Mouse (Mus musculus): ENCODE data around the gene Scn4b. TPM values are rescaled to one million over a fixed set of nuclear protein-coding genes. Genes with fewer than 3 reads are reported as not detected.

Gene Scn4b
- polyA plus RNA-seq, 1 experiment from 2014 or later = 0.05 TPM

DNA sequence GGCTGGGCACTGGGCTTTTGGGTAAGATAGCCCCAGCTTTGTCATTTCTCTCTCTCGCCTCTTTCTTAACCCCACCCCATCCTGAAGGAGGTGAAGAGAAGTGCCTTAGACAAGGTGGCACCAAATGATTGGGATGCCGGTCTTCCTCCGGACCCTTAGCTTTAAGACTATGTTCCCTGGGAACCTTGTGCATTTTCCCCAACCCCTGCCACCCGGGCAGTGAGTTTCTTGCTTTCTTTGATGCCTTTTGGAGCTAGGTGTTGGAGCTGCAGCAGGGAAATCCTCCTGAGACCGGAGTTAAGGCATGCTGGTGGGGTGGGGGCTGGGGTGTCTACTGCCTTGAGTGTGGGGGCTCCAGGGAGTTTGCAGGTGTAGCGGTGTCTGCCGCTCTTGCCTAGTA is 887 bp downstream of the Scn4b start:
- no peaks in the 10 kb centered on the region for H3K36me3 ChIP-seq (ENCODE audit: control insufficient read depth, insufficient read depth, low read length)
- H3K4me1 ChIP-seq (ENCODE audit: control insufficient read depth, insufficient read depth, low read length) = peaks cover 7% of the 10 kb centered on the region; the same call in 1 of the 2 replicates
- peak overlapping the region; percentile 43; the same call in 1 of the 2 replicates for H3K9ac ChIP-seq (replicated peaks; ENCODE audit: low read length)
- ATAC-seq (ENCODE audit: low FRiP score, low TSS enrichment) = no peak
- no peak for DNase-seq
- H3K4me3 ChIP-seq (replicated peaks; ENCODE audit: low read depth, low read length) = peak overlapping the region; percentile 39
- WGBS = 3% methylated on average over 7 of the region's 7 CpGs
- peak overlapping the region; percentile 88 for H3K4me2 ChIP-seq (ENCODE audit: low read length)
- no peak overlapping the region for H3K27ac ChIP-seq (replicated peaks; ENCODE audit: low read depth, low read length)
- no peaks in the 10 kb centered on the region for H3K9me3 ChIP-seq (ENCODE audit: control insufficient read depth, low read length)
- peaks cover 82% of the 10 kb centered on the region for H3K27me3 ChIP-seq (ENCODE audit: control insufficient read depth, insufficient read depth, low read length)

DNA sequence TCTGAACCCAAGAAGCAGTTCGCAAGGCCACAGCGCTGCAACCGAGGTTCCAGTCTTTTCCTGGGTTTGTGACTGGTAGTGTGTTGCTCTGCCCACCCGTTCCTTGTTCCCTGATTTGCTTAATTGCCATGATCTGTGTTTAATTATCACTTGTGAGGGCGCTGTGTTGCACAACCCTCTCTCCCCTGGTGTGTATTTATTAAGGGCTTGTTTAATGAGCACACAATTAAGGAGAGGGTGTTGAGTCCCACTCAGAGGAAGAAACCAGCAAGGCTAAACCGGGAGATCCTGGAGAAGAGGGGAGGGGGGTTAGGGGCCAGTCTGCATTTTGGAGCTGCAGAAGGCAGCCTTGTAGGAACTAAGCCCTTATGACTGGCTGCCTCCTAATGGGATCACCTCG is 2.8 kb downstream of the Scn4b start:
- ATAC-seq (ENCODE audit: low FRiP score, low TSS enrichment) (no peak), DNase-seq (no peak)
- H3K27ac ChIP-seq (replicated peaks; ENCODE audit: low read depth, low read length) = no peak overlapping the region
- H3K9me3 ChIP-seq (ENCODE audit: control insufficient read depth, low read length) = no peaks in the 10 kb centered on the region
- no peaks in the 10 kb centered on the region for H3K36me3 ChIP-seq (ENCODE audit: control insufficient read depth, insufficient read depth, low read length)
- H3K9ac ChIP-seq (replicated peaks; ENCODE audit: low read length) = no peak overlapping the region
- H3K4me3 ChIP-seq (replicated peaks; ENCODE audit: low read depth, low read length) = no peak overlapping the region
- H3K4me1 ChIP-seq (ENCODE audit: control insufficient read depth, insufficient read depth, low read length) = peaks cover 12% of the 10 kb centered on the region
- H3K4me2 ChIP-seq (ENCODE audit: low read length) = no peak overlapping the region
- WGBS = 56% methylated on average over 7 of the region's 7 CpGs
- H3K27me3 ChIP-seq (ENCODE audit: control insufficient read depth, insufficient read depth, low read length) = peaks cover 80% of the 10 kb centered on the region

DNA sequence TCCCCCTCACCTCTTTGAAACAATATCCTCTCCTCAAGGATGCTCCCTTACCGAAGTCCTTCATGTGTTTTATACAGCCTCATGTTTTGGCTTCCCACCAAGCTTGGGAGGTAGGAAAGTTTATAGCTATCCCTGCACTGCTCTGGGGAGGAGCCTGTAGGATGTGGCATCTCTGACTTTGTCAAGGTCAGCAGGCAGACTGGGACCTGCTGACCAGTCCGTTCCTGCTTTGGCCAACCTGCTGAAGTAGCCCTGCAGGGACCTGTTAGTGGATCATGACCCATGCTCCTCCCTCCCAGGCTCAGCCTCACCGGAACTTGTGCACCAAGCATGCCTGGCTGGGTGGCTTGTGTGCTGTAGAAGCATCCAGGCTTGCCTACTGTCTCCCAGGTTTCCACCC is 4.5 kb downstream of the Scn4b start:
- Histone ChIP-seq H3K27ac (replicated peaks; ENCODE audit: low read depth, low read length) (no peak overlapping the region), H3K9me3 (ENCODE audit: control insufficient read depth, low read length) (no peaks in the 10 kb centered on the region), H3K27me3 (ENCODE audit: control insufficient read depth, insufficient read depth, low read length) (peaks cover 74% of the 10 kb centered on the region), H3K9ac (replicated peaks; ENCODE audit: low read length) (no peak overlapping the region), H3K4me2 (ENCODE audit: low read length) (no peak overlapping the region), H3K36me3 (ENCODE audit: control insufficient read depth, insufficient read depth, low read length) (no peaks in the 10 kb centered on the region), H3K4me1 (ENCODE audit: control insufficient read depth, insufficient read depth, low read length) (peaks cover 14% of the 10 kb centered on the region), H3K4me3 (replicated peaks; ENCODE audit: low read depth, low read length) (no peak overlapping the region)
- WGBS = 64% methylated on average over 3 of the region's 3 CpGs
- no peak for ATAC-seq (ENCODE audit: low FRiP score, low TSS enrichment)
- DNase-seq = no peak

DNA sequence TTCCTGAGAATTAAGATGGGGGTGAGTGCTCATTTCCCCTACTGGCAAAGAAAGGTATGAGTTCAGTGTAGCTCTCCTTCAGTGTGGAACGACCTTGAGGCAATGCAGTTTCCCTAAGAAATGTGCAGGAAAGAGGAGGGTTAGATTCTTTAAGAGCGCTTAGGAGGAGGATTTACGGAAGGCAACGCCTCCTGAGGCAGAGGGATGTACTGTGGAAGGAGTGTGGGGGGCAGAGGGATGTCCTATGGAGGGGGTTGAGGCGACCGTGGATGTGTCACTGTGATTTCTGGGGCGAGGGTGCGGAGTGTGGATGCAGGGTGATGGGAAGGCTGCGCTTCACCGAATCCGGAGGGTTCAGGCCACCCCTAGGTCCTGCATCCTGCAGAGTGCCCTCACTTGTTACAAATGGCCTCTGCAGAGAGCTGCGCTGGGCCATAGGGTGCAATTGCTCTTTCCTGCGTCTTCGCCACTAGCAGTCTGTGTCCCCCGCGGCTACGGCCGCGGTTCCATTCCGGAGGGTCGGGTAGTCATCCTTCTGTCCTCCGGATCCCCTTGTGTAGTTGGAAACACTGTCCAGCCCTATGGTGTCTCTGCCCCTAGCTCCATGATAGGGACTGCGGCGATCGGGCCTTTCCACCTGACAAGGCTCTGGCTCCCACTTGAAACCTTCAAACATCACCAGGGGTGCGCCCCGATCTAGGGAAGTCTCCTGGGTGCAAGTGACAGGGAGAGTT is 7.5 kb downstream of the Scn4b start:
- ATAC-seq (ENCODE audit: low FRiP score, low TSS enrichment) (no peak), DNase-seq (peak; percentile 27)
- Histone ChIP-seq H3K27ac (replicated peaks; ENCODE audit: low read depth, low read length) (no peak overlapping the region), H3K4me1 (ENCODE audit: control insufficient read depth, insufficient read depth, low read length) (peaks cover 7% of the 10 kb centered on the region; the same call in 1 of the 2 replicates), H3K9me3 (ENCODE audit: control insufficient read depth, low read length) (no peaks in the 10 kb centered on the region), H3K9ac (replicated peaks; ENCODE audit: low read length) (no peak overlapping the region; the same call in 1 of the 2 replicates), H3K4me3 (replicated peaks; ENCODE audit: low read depth, low read length) (peak overlapping the region; percentile 31), H3K36me3 (ENCODE audit: control insufficient read depth, insufficient read depth, low read length) (no peaks in the 10 kb centered on the region), H3K27me3 (ENCODE audit: control insufficient read depth, insufficient read depth, low read length) (peaks cover 44% of the 10 kb centered on the region), H3K4me2 (ENCODE audit: low read length) (peak overlapping the region; percentile 56)
- 2% methylated on average over 27 of the region's 27 CpGs for WGBS

DNA sequence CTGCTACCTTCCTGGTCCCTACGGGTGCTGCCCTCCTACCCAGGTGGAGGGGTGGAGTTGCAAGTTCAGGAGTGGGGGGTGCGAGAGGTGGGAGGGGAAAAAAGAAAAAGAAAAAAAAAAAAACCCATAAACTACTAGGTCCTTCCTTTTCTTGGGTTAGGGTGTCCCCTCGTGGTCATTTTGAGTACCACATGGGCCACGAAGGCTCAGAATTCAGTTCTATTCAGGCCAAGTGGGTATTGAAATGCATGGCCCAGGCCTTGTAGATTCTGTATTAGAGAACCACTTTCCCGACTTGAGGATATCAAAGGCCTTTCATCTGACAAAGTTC is 8.0 kb downstream of the Scn4b start:
- H3K4me2 ChIP-seq (ENCODE audit: low read length) = peak overlapping the region; percentile 56
- H3K4me1 ChIP-seq (ENCODE audit: control insufficient read depth, insufficient read depth, low read length) = peaks cover 7% of the 10 kb centered on the region; the same call in 1 of the 2 replicates
- ATAC-seq (ENCODE audit: low FRiP score, low TSS enrichment) = no peak
- H3K27me3 ChIP-seq (ENCODE audit: control insufficient read depth, insufficient read depth, low read length) = peaks cover 40% of the 10 kb centered on the region
- H3K4me3 ChIP-seq (replicated peaks; ENCODE audit: low read depth, low read length) = peak overlapping the region; percentile 31
- H3K36me3 ChIP-seq (ENCODE audit: control insufficient read depth, insufficient read depth, low read length) = no peaks in the 10 kb centered on the region
- no peak overlapping the region for H3K27ac ChIP-seq (replicated peaks; ENCODE audit: low read depth, low read length)
- H3K9ac ChIP-seq (replicated peaks; ENCODE audit: low read length) = no peak overlapping the region; the same call in 1 of the 2 replicates
- H3K9me3 ChIP-seq (ENCODE audit: control insufficient read depth, low read length) = no peaks in the 10 kb centered on the region
- DNase-seq = peak; percentile 86
- WGBS = under 1% methylated on average over 5 of the region's 5 CpGs

DNA sequence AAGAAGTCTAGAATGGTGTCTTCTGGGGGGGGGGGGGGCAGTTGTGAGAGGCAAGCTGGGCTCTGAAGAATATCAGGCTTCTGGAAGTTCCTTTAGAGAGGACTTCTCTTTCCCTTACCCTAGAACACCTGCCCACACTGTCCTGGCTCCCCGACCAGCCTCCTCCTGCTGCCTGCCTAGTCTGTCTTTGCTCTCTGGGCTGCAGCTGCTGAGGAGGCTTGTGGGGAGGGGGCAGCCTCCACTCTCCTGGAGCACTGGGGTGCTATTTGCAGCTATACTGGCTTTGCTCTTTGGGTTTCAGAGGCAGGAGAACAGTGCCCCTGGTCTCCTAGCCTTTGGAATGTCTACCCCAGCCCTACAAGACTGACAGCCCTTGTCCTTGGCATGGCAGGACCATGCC is 12.7 kb downstream of the Scn4b start:
- H3K9me3 ChIP-seq (ENCODE audit: control insufficient read depth, low read length) = no peaks in the 10 kb centered on the region
- DNase-seq = no peak
- 54% methylated on average over 1 of the region's 1 CpGs for WGBS
- H3K4me3 ChIP-seq (replicated peaks; ENCODE audit: low read depth, low read length) = no peak overlapping the region
- H3K27ac ChIP-seq (replicated peaks; ENCODE audit: low read depth, low read length) = no peak overlapping the region
- H3K4me2 ChIP-seq (ENCODE audit: low read length) = no peak overlapping the region
- H3K9ac ChIP-seq (replicated peaks; ENCODE audit: low read length) = no peak overlapping the region
- H3K27me3 ChIP-seq (ENCODE audit: control insufficient read depth, insufficient read depth, low read length) = peaks cover 11% of the 10 kb centered on the region
- no peaks in the 10 kb centered on the region for H3K36me3 ChIP-seq (ENCODE audit: control insufficient read depth, insufficient read depth, low read length)
- ATAC-seq (ENCODE audit: low FRiP score, low TSS enrichment) = no peak
- peaks cover 2% of the 10 kb centered on the region; the same call in 1 of the 2 replicates for H3K4me1 ChIP-seq (ENCODE audit: control insufficient read depth, insufficient read depth, low read length)

DNA sequence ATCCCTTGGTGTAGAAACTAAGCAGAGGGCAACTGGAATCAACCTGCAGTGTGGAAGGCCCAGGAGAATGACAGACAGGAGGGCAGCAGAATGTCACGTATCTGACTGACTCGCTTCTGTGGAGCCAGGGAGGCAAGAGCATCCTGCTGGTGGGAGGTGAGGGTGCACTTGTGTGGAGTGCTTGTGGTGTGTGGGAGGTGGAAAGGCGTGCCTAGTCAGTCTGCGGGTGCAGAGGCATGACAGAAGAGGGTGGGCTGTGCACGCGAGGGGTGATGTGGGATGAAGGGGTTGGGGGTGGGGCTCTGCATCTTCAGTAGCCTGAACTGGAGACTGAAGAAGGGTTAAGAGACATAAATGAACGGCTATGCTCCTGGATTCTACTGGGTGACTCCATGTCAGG is 15.2 kb downstream of the Scn4b start:
- no peak for DNase-seq
- no peak for ATAC-seq (ENCODE audit: low FRiP score, low TSS enrichment)
- Histone ChIP-seq H3K36me3 (ENCODE audit: control insufficient read depth, insufficient read depth, low read length) (no peaks in the 10 kb centered on the region), H3K4me2 (ENCODE audit: low read length) (no peak overlapping the region), H3K27ac (replicated peaks; ENCODE audit: low read depth, low read length) (no peak overlapping the region), H3K4me1 (ENCODE audit: control insufficient read depth, insufficient read depth, low read length) (no peaks in the 10 kb centered on the region), H3K9me3 (ENCODE audit: control insufficient read depth, low read length) (no peaks in the 10 kb centered on the region), H3K9ac (replicated peaks; ENCODE audit: low read length) (no peak overlapping the region), H3K4me3 (replicated peaks; ENCODE audit: low read depth, low read length) (no peak overlapping the region), H3K27me3 (ENCODE audit: control insufficient read depth, insufficient read depth, low read length) (no peaks in the 10 kb centered on the region)
- WGBS = 76% methylated on average over 7 of the region's 7 CpGs

DNA sequence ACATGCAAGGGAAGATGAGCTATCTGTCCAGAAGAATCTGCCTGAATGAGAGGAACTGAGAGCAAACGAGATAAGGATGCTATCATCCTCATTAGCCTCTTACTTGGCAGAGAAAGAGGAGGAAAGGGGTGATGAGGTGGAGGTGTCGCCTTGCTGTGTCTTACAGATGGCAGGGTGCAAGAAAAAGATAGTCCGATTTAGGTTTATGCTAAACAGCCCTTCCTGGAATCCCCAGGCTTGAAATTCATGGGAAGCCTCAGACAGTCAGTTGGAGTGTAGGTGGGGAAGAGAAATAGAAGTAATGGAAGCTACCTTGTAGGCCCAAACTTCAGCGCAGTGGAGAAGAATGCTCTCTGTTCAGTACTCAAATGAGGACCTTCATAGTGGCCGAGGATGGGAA is 29.7 kb downstream of the Scn4b start:
- DNase-seq (no peak), ATAC-seq (ENCODE audit: low FRiP score, low TSS enrichment) (no peak)
- Histone ChIP-seq H3K27ac (replicated peaks; ENCODE audit: low read depth, low read length) (no peak overlapping the region), H3K4me1 (ENCODE audit: control insufficient read depth, insufficient read depth, low read length) (no peaks in the 10 kb centered on the region), H3K4me2 (ENCODE audit: low read length) (no peak overlapping the region), H3K9me3 (ENCODE audit: control insufficient read depth, low read length) (no peaks in the 10 kb centered on the region), H3K27me3 (ENCODE audit: control insufficient read depth, insufficient read depth, low read length) (no peaks in the 10 kb centered on the region), H3K36me3 (ENCODE audit: control insufficient read depth, insufficient read depth, low read length) (no peaks in the 10 kb centered on the region), H3K9ac (replicated peaks; ENCODE audit: low read length) (no peak overlapping the region), H3K4me3 (replicated peaks; ENCODE audit: low read depth, low read length) (no peak overlapping the region)
- 82% methylated on average over 5 of the region's 5 CpGs for WGBS

DNA sequence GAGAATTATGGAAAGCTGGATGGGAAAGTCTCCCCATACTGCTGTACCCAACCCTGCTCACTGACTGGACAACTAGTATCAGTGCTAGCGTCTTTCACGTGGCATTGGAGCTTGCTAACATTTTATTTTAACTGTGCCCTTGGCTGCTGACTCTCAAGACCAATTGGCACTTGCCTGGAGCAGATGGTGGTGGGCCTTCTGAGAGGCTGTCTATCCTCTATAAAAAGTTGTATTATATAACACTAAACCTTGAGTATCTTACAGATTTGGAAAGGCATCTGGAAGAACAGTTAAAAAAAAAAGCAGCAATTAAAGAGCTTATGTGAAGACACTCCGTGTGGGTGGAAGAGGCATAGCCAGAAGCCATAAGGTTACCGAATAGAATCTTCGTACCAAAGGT is 32.0 kb downstream of the Scn4b start:
- H3K4me3 ChIP-seq (replicated peaks; ENCODE audit: low read depth, low read length) = no peak overlapping the region
- no peak overlapping the region for H3K27ac ChIP-seq (replicated peaks; ENCODE audit: low read depth, low read length)
- H3K4me2 ChIP-seq (ENCODE audit: low read length) = no peak overlapping the region
- H3K27me3 ChIP-seq (ENCODE audit: control insufficient read depth, insufficient read depth, low read length) = no peaks in the 10 kb centered on the region
- no peak for DNase-seq
- no peaks in the 10 kb centered on the region for H3K9me3 ChIP-seq (ENCODE audit: control insufficient read depth, low read length)
- H3K9ac ChIP-seq (replicated peaks; ENCODE audit: low read length) = no peak overlapping the region
- no peaks in the 10 kb centered on the region for H3K36me3 ChIP-seq (ENCODE audit: control insufficient read depth, insufficient read depth, low read length)
- 89% methylated on average over 5 of the region's 5 CpGs for WGBS
- H3K4me1 ChIP-seq (ENCODE audit: control insufficient read depth, insufficient read depth, low read length) = no peaks in the 10 kb centered on the region
- ATAC-seq (ENCODE audit: low FRiP score, low TSS enrichment) = no peak

Measured in midbrain, embryonic 14.5 days (tissue).